ENCODE assay signal across 27 mouse cellular contexts in genomic region chr1:56726183-56726840, GRCm38 (mm10).
A peak's percentile ranks its signal among the peaks of the same experiment; 100 is the strongest.
DNase-seq lines count a peak whose midpoint lies in the region; ATAC-seq lines count a peak whose summit lies in the region.
"Had no signal": no experiment of that assay in that cellular context is flagged by ENCODE, and none has a peak within 500 bp of the region (broad histone marks: within the 10 kb centered on the region; RNA-seq: fewer than 3 reads in every experiment).

No protein-coding gene starts in this region.

- DNase-seq in midbrain, embryonic 11.5 days (ENCODE audit: low spot score, missing footprints) = no peak
- peak; percentile 15 for DNase-seq in embryo, embryonic 11 days
- peak; percentile 12 for DNase-seq in mesoderm, embryonic 11.5 days (ENCODE audit: low read depth, low spot score)
- DNase-seq in left cerebral cortex, postnatal 14 days (ENCODE audit: low spot score in 2 of 2) = no peak
- no peak for DNase-seq in lung, postnatal 25 days (ENCODE audit: low spot score)
- DNase-seq: adrenal gland, adult 2 months; cerebellum, adult 18-20 months; cerebellum, postnatal 14 days; gastrocnemius, postnatal 14 days; heart, adult 11 months; liver; right cerebral cortex, postnatal 14 days; thymus, adult 2 months; thymus, postnatal 4 days had no signal

- peak; percentile 64 for ATAC-seq in midbrain, embryonic 11.5 days (ENCODE audit: low FRiP score)
- no peak for ATAC-seq in midbrain, embryonic 15.5 days (replicated peaks)
- ATAC-seq in forebrain, embryonic 13.5 days = peak; percentile 90
- ATAC-seq: intestine, postnatal 0 days had no signal

- intact Hi-C loops in left cerebral cortex, postnatal 14 days (cut with DNase I) = no loop called here

- peaks cover 4% of the 10 kb centered on the region; the same call in 1 of the 2 replicates for H3K4me1 ChIP-seq in midbrain, embryonic 11.5 days (ENCODE audit: control insufficient read depth, insufficient read depth, low read length)
- no peaks in the 10 kb centered on the region for H3K4me1 ChIP-seq in midbrain, embryonic 15.5 days
- peaks cover 12% of the 10 kb centered on the region; the same call in 1 of the 2 replicates for H3K4me1 ChIP-seq in forebrain, embryonic 13.5 days
- H3K4me1 ChIP-seq: embryonic facial prominence, embryonic 15.5 days; limb, embryonic 10.5 days; liver, embryonic 15.5 days; lung, embryonic 15.5 days had no signal

- 49% methylated on average over 3 of the region's 3 CpGs for WGBS in midbrain, embryonic 11.5 days
- 51% methylated on average over 3 of the region's 3 CpGs for WGBS in midbrain, embryonic 15.5 days
- WGBS in forebrain, embryonic 13.5 days = 20% methylated on average over 3 of the region's 3 CpGs

- no peaks in the 10 kb centered on the region for H3K36me3 ChIP-seq in midbrain, embryonic 11.5 days (ENCODE audit: control insufficient read depth, insufficient read depth, low read length)
- no peaks in the 10 kb centered on the region for H3K36me3 ChIP-seq in midbrain, embryonic 15.5 days (replicated peaks)
- no peaks in the 10 kb centered on the region for H3K36me3 ChIP-seq in forebrain, embryonic 13.5 days (ENCODE audit: poor library complexity, severe bottlenecking)
- H3K36me3 ChIP-seq: embryonic facial prominence, embryonic 15.5 days; limb, embryonic 10.5 days; liver, embryonic 15.5 days; lung, embryonic 15.5 days; midbrain, embryonic 10.5 days had no signal

- H3K9me3 ChIP-seq in midbrain, embryonic 11.5 days (ENCODE audit: control insufficient read depth, low read length) = no peaks in the 10 kb centered on the region
- no peaks in the 10 kb centered on the region for H3K9me3 ChIP-seq in midbrain, embryonic 15.5 days
- no peaks in the 10 kb centered on the region for H3K9me3 ChIP-seq in forebrain, embryonic 13.5 days (replicated peaks)
- H3K9me3 ChIP-seq: embryonic facial prominence, embryonic 15.5 days; limb, embryonic 10.5 days; liver, embryonic 15.5 days; lung, embryonic 15.5 days; midbrain, embryonic 10.5 days had no signal

- no peak overlapping the region for H3K4me2 ChIP-seq in midbrain, embryonic 11.5 days
- no peak overlapping the region for H3K4me2 ChIP-seq in midbrain, embryonic 15.5 days
- no peak overlapping the region for H3K4me2 ChIP-seq in forebrain, embryonic 13.5 days
- H3K4me2 ChIP-seq: embryonic facial prominence, embryonic 15.5 days; heart, embryonic 11.5 days; liver, embryonic 15.5 days; lung, embryonic 15.5 days had no signal

- H3K27me3 ChIP-seq in midbrain, embryonic 11.5 days (ENCODE audit: control insufficient read depth, insufficient read depth, low read length) = no peaks in the 10 kb centered on the region
- H3K27me3 ChIP-seq in midbrain, embryonic 15.5 days (replicated peaks) = no peaks in the 10 kb centered on the region
- H3K27me3 ChIP-seq in forebrain, embryonic 13.5 days = no peaks in the 10 kb centered on the region
- H3K27me3 ChIP-seq: embryonic facial prominence, embryonic 15.5 days; liver, embryonic 15.5 days; lung, embryonic 15.5 days had no signal

- no peak overlapping the region for H3K4me3 ChIP-seq in midbrain, embryonic 11.5 days (ENCODE audit: low read depth, low read length)
- H3K4me3 ChIP-seq in midbrain, embryonic 15.5 days = no peak overlapping the region
- no peak overlapping the region for H3K4me3 ChIP-seq in forebrain, embryonic 13.5 days
- H3K4me3 ChIP-seq: embryonic facial prominence, embryonic 15.5 days; left cerebral cortex, adult 2 months; limb, embryonic 10.5 days; liver, embryonic 15.5 days; lung, embryonic 15.5 days; midbrain, embryonic 10.5 days had no signal

- H3K27ac ChIP-seq in midbrain, embryonic 11.5 days (ENCODE audit: low read depth, low read length) = no peak overlapping the region
- H3K27ac ChIP-seq in midbrain, embryonic 15.5 days = no peak overlapping the region
- no peak overlapping the region for H3K27ac ChIP-seq in forebrain, embryonic 13.5 days
- H3K27ac ChIP-seq: embryonic facial prominence, embryonic 15.5 days; kidney, postnatal 0 days; left cerebral cortex, adult 2 months; limb, embryonic 10.5 days; liver, embryonic 15.5 days; lung, embryonic 15.5 days; macrophage; midbrain, embryonic 10.5 days; stomach, postnatal 0 days had no signal

- no peak overlapping the region for H3K9ac ChIP-seq in midbrain, embryonic 11.5 days (ENCODE audit: low read length)
- no peak overlapping the region for H3K9ac ChIP-seq in midbrain, embryonic 15.5 days
- no peak overlapping the region for H3K9ac ChIP-seq in forebrain, embryonic 13.5 days
- H3K9ac ChIP-seq: embryonic facial prominence, embryonic 15.5 days; liver, embryonic 15.5 days; lung, embryonic 15.5 days had no signal

Comparison
In these comparisons a context has a peak if more than half of its experiments do, and no peak if none do; other contexts are left out.
1. DNase-seq: peak in embryo, embryonic 11 days (single experiment) and mesoderm, embryonic 11.5 days (single experiment); none in midbrain, embryonic 11.5 days (single experiment), left cerebral cortex, postnatal 14 days (0 of 2) and lung, postnatal 25 days (single experiment).